Mouse (Mus musculus): ENCODE measurements around the gene Ptpro. TPM values are rescaled to one million over a fixed set of nuclear protein-coding genes. Genes with fewer than 3 reads are reported as not detected.

The Ptpro gene
- polyA plus RNA-seq, 1 experiment from 2014 or later = 11.5 TPM

- no peaks in the 10 kb centered on the region for H3K36me3 ChIP-seq (ENCODE audit: control insufficient read depth, insufficient read depth, low read length)
- peak overlapping the region; percentile 47 for H3K4me3 ChIP-seq (ENCODE audit: low read length)
- peak overlapping the region; percentile 74 for H3K4me2 ChIP-seq (replicated peaks; ENCODE audit: low read depth, low read length)
- ATAC-seq (ENCODE audit: low FRiP score, low TSS enrichment) = no peak; the same call in 1 of the 2 replicates
- WGBS = 1% methylated on average over 15 of the region's 15 CpGs
- H3K9ac ChIP-seq (ENCODE audit: low read depth, low read length) = peak overlapping the region; percentile 42; the same call in 1 of the 2 replicates
- H3K27me3 ChIP-seq (ENCODE audit: control insufficient read depth, insufficient read depth, low read length) = peaks cover 26% of the 10 kb centered on the region
- H3K9me3 ChIP-seq (ENCODE audit: control insufficient read depth, low read length) = no peaks in the 10 kb centered on the region
- no peaks in the 10 kb centered on the region for H3K4me1 ChIP-seq (ENCODE audit: control insufficient read depth, insufficient read depth, low read length)
- no peak overlapping the region for H3K27ac ChIP-seq (ENCODE audit: low read depth, low read length)
These were observed 746 bp downstream of the Ptpro start for GRCm38 (mm10) chr6:137252887-137253242.

- no peak overlapping the region for H3K4me2 ChIP-seq (replicated peaks; ENCODE audit: low read depth, low read length)
- H3K36me3 ChIP-seq (ENCODE audit: control insufficient read depth, insufficient read depth, low read length) = no peaks in the 10 kb centered on the region
- no peaks in the 10 kb centered on the region for H3K4me1 ChIP-seq (ENCODE audit: control insufficient read depth, insufficient read depth, low read length)
- H3K9ac ChIP-seq (ENCODE audit: low read depth, low read length) = no peak overlapping the region
- H3K27me3 ChIP-seq (ENCODE audit: control insufficient read depth, insufficient read depth, low read length) = peaks cover 26% of the 10 kb centered on the region
- no peak overlapping the region for H3K27ac ChIP-seq (ENCODE audit: low read depth, low read length)
- H3K4me3 ChIP-seq (ENCODE audit: low read length) = no peak overlapping the region
- H3K9me3 ChIP-seq (ENCODE audit: control insufficient read depth, low read length) = no peaks in the 10 kb centered on the region
- ATAC-seq (ENCODE audit: low FRiP score, low TSS enrichment) = no peak
- WGBS = 6% methylated on average over 7 of the region's 7 CpGs
These were observed 1.3 kb downstream of the Ptpro start for GRCm38 (mm10) chr6:137253415-137253814.

- no peaks in the 10 kb centered on the region for H3K36me3 ChIP-seq (ENCODE audit: control insufficient read depth, insufficient read depth, low read length)
- no peaks in the 10 kb centered on the region for H3K27me3 ChIP-seq (ENCODE audit: control insufficient read depth, insufficient read depth, low read length)
- WGBS = 94% methylated on average over 1 of the region's 1 CpGs
- ATAC-seq (ENCODE audit: low FRiP score, low TSS enrichment) = no peak
- H3K27ac ChIP-seq (ENCODE audit: low read depth, low read length) = no peak overlapping the region
- no peak overlapping the region for H3K4me3 ChIP-seq (ENCODE audit: low read length)
- H3K9me3 ChIP-seq (ENCODE audit: control insufficient read depth, low read length) = no peaks in the 10 kb centered on the region; the same call in 1 of the 2 replicates
- H3K4me2 ChIP-seq (replicated peaks; ENCODE audit: low read depth, low read length) = no peak overlapping the region
- no peaks in the 10 kb centered on the region for H3K4me1 ChIP-seq (ENCODE audit: control insufficient read depth, insufficient read depth, low read length)
- no peak overlapping the region for H3K9ac ChIP-seq (ENCODE audit: low read depth, low read length)
These were observed 8.9 kb downstream of the Ptpro start for GRCm38 (mm10) chr6:137261033-137261432.

GRCm38 (mm10) chr6:137262087-137262486 is 10.0 kb downstream of the Ptpro start:
- no peak overlapping the region for H3K27ac ChIP-seq (ENCODE audit: low read depth, low read length)
- no peaks in the 10 kb centered on the region for H3K36me3 ChIP-seq (ENCODE audit: control insufficient read depth, insufficient read depth, low read length)
- no peak overlapping the region for H3K9ac ChIP-seq (ENCODE audit: low read depth, low read length)
- no peak overlapping the region for H3K4me3 ChIP-seq (ENCODE audit: low read length)
- 68% methylated on average over 3 of the region's 3 CpGs for WGBS
- H3K4me1 ChIP-seq (ENCODE audit: control insufficient read depth, insufficient read depth, low read length) = no peaks in the 10 kb centered on the region
- ATAC-seq (ENCODE audit: low FRiP score, low TSS enrichment) = no peak
- no peak overlapping the region for H3K4me2 ChIP-seq (replicated peaks; ENCODE audit: low read depth, low read length)
- no peaks in the 10 kb centered on the region; the same call in 1 of the 2 replicates for H3K9me3 ChIP-seq (ENCODE audit: control insufficient read depth, low read length)
- H3K27me3 ChIP-seq (ENCODE audit: control insufficient read depth, insufficient read depth, low read length) = no peaks in the 10 kb centered on the region

GRCm38 (mm10) chr6:137268019-137268418 is 15.9 kb downstream of the Ptpro start:
- H3K4me1 ChIP-seq (ENCODE audit: control insufficient read depth, insufficient read depth, low read length) = no peaks in the 10 kb centered on the region
- no peaks in the 10 kb centered on the region for H3K9me3 ChIP-seq (ENCODE audit: control insufficient read depth, low read length)
- no peak overlapping the region for H3K27ac ChIP-seq (ENCODE audit: low read depth, low read length)
- 81% methylated on average over 8 of the region's 8 CpGs for WGBS
- H3K36me3 ChIP-seq (ENCODE audit: control insufficient read depth, insufficient read depth, low read length) = no peaks in the 10 kb centered on the region
- H3K4me3 ChIP-seq (ENCODE audit: low read length) = no peak overlapping the region
- no peaks in the 10 kb centered on the region for H3K27me3 ChIP-seq (ENCODE audit: control insufficient read depth, insufficient read depth, low read length)
- no peak overlapping the region for H3K9ac ChIP-seq (ENCODE audit: low read depth, low read length)
- H3K4me2 ChIP-seq (replicated peaks; ENCODE audit: low read depth, low read length) = no peak overlapping the region
- ATAC-seq (ENCODE audit: low FRiP score, low TSS enrichment) = no peak

DNA sequence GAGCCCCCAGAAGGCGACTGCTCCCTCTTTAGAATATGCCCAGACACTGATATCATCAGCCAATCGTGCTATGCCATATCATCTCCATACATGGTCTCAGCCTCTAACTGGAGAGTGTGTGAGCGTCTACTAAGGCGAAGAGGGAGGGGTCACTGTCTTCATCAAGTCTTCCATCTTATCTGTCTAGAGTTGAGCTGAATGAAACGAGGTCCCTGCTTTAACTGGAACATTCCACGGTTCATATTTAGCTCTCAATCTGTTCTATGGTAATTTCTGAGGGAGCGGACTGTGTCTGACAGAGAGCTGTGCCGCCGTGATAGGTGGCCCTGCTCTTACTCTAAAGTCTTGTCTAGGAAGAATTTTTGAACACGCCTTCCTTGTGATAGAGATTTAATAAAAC is 16.5 kb downstream of the Ptpro start:
- H3K4me3 ChIP-seq (ENCODE audit: low read length) = no peak overlapping the region
- H3K27me3 ChIP-seq (ENCODE audit: control insufficient read depth, insufficient read depth, low read length) = no peaks in the 10 kb centered on the region
- H3K9ac ChIP-seq (ENCODE audit: low read depth, low read length) = no peak overlapping the region
- 90% methylated on average over 10 of the region's 10 CpGs for WGBS
- H3K27ac ChIP-seq (ENCODE audit: low read depth, low read length) = no peak overlapping the region
- H3K4me2 ChIP-seq (replicated peaks; ENCODE audit: low read depth, low read length) = no peak overlapping the region
- H3K4me1 ChIP-seq (ENCODE audit: control insufficient read depth, insufficient read depth, low read length) = no peaks in the 10 kb centered on the region
- H3K9me3 ChIP-seq (ENCODE audit: control insufficient read depth, low read length) = no peaks in the 10 kb centered on the region
- ATAC-seq (ENCODE audit: low FRiP score, low TSS enrichment) = no peak
- H3K36me3 ChIP-seq (ENCODE audit: control insufficient read depth, insufficient read depth, low read length) = no peaks in the 10 kb centered on the region

DNA sequence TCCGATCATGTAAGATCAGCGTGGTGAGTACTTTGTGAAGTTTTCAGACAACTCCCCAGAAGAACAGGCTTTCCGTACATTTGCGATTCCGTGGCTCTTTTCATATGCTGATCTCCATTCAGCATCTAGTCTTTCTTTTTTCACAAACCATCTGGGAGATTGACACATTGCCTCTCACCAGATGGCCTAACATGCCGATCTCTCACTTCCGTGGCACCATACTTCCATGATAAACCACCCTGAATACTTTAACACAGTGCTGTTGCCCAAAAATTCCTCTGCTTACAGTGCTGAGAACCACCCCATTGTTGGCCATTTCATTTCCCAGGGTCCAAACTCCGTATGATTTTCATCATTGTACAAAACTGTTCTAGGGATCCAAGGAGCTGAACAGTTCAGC is 20.4 kb downstream of the Ptpro start:
- ATAC-seq (ENCODE audit: low FRiP score, low TSS enrichment) = no peak
- Histone ChIP-seq H3K4me1 (ENCODE audit: control insufficient read depth, insufficient read depth, low read length) (no peaks in the 10 kb centered on the region), H3K9ac (ENCODE audit: low read depth, low read length) (no peak overlapping the region), H3K9me3 (ENCODE audit: control insufficient read depth, low read length) (no peaks in the 10 kb centered on the region), H3K27me3 (ENCODE audit: control insufficient read depth, insufficient read depth, low read length) (no peaks in the 10 kb centered on the region), H3K36me3 (ENCODE audit: control insufficient read depth, insufficient read depth, low read length) (no peaks in the 10 kb centered on the region), H3K4me2 (replicated peaks; ENCODE audit: low read depth, low read length) (no peak overlapping the region), H3K27ac (ENCODE audit: low read depth, low read length) (no peak overlapping the region), H3K4me3 (ENCODE audit: low read length) (no peak overlapping the region)
- WGBS = 94% methylated on average over 8 of the region's 8 CpGs

DNA sequence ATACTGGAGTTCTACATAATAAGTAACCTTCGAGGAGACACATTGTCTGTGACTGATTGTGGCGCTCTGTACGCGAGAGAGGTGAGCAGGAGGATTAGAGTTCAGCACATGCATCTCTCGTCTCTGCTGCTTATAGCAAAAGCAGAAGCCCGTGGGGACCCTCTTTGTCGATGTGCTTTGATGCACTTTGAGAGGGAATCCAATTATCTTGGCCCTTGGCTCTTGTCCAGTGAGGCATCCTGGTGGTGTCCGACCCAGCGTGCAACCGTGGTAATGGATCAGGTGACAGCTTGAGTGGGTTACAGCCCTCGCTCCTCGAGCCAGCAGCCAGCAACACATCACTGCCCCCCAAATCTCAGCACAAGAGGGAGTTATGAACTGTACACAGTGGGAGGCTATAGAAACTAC is 25.5 kb downstream of the Ptpro start:
- H3K36me3 ChIP-seq (ENCODE audit: control insufficient read depth, insufficient read depth, low read length) = no peaks in the 10 kb centered on the region
- H3K9ac ChIP-seq (ENCODE audit: low read depth, low read length) = no peak overlapping the region
- no peak overlapping the region for H3K4me3 ChIP-seq (ENCODE audit: low read length)
- no peaks in the 10 kb centered on the region for H3K4me1 ChIP-seq (ENCODE audit: control insufficient read depth, insufficient read depth, low read length)
- no peak overlapping the region for H3K27ac ChIP-seq (ENCODE audit: low read depth, low read length)
- no peaks in the 10 kb centered on the region for H3K9me3 ChIP-seq (ENCODE audit: control insufficient read depth, low read length)
- peak; percentile 69 for ATAC-seq (ENCODE audit: low FRiP score, low TSS enrichment)
- H3K27me3 ChIP-seq (ENCODE audit: control insufficient read depth, insufficient read depth, low read length) = no peaks in the 10 kb centered on the region
- WGBS = 47% methylated on average over 12 of the region's 12 CpGs
- no peak overlapping the region for H3K4me2 ChIP-seq (replicated peaks; ENCODE audit: low read depth, low read length)

DNA sequence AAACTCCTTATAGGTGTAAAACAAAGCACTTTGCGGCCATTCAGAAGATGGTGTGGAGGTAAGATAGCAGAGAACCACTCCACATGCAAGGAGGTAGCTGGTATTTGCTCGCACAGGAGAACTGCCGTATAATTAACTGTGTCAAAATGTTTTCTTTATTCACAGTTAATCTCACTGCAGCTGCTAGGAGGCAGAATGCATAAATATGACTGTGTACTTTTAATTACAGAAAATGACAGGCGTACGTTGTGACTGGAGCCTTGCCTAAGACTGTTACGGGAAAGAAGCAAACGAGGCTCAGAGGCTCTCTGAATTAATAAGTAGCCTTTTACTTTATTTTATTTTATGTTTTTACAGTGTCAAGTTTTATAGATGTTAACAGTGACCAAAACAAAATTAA is 27.5 kb downstream of the Ptpro start:
- Histone ChIP-seq H3K4me2 (replicated peaks; ENCODE audit: low read depth, low read length) (no peak overlapping the region), H3K9ac (ENCODE audit: low read depth, low read length) (no peak overlapping the region), H3K27ac (ENCODE audit: low read depth, low read length) (no peak overlapping the region), H3K27me3 (ENCODE audit: control insufficient read depth, insufficient read depth, low read length) (no peaks in the 10 kb centered on the region), H3K4me1 (ENCODE audit: control insufficient read depth, insufficient read depth, low read length) (no peaks in the 10 kb centered on the region), H3K36me3 (ENCODE audit: control insufficient read depth, insufficient read depth, low read length) (no peaks in the 10 kb centered on the region), H3K9me3 (ENCODE audit: control insufficient read depth, low read length) (no peaks in the 10 kb centered on the region), H3K4me3 (ENCODE audit: low read length) (no peak overlapping the region)
- WGBS = 59% methylated on average over 7 of the region's 7 CpGs
- no peak for ATAC-seq (ENCODE audit: low FRiP score, low TSS enrichment)
